Mouse (Mus musculus) liver, embryonic 14.5 days (tissue): ENCODE measurements at regions not wholly inside any gene's neighbourhood (a gene's known extent, or its start where the extent isn't known, plus 50 kb on each side); places are given as distances from the start of the nearest gene placed in this dataset.

Source experiments
- CTCF ChIP-seq: IDR thresholded peaks from 2 replicates; pipeline ENCODE4 v1.5.1; 2016; ENCODE audit warnings: antibody characterized with exemption, low read depth, control low read depth
- EP300 ChIP-seq: IDR thresholded peaks from 2 replicates; pipeline ENCODE4 v1.6.1; 2016; ENCODE audit warnings: antibody characterized with exemption, low read depth

- TF ChIP-seq CTCF, result no peak
- no peak for TF ChIP-seq EP300
These were observed 204.3 kb upstream of the Fbxl4 start for GRCm38 (mm10) chr4:22152971-22153544.
